Mouse (Mus musculus) cortical plate, adult 2 months (tissue): Measurements from ENCODE around the gene Atf6b. TPM values are rescaled to one million over a fixed set of nuclear protein-coding genes. Genes with fewer than 3 reads are reported as not detected.

Source experiments
- H3K27ac ChIP-seq: fragments of 200-500 bp; 2 replicates; pipeline ENCODE4 v1.5.1; 2012; ENCODE audit warnings: low read length, control low read depth, inconsistent platforms; ENCODE audit not compliant: insufficient read depth
- H3K4me1 ChIP-seq: fragments of 200-500 bp; 2 replicates; pipeline ENCODE4 v1.6.1; 2011; ENCODE audit warnings: low read length; ENCODE audit not compliant: control insufficient read depth, insufficient read depth
- H3K4me3 ChIP-seq: fragments of 200-500 bp; 2 replicates; pipeline ENCODE4 v1.5.1; 2011; ENCODE audit warnings: mild to moderate bottlenecking, low read length, control low read depth; ENCODE audit not compliant: insufficient read depth
- CTCF ChIP-seq: fragments of 200-500 bp; IDR thresholded peaks from 2 replicates; pipeline ENCODE4 v1.5.1; 2011; ENCODE audit warnings: mild to moderate bottlenecking, control low read depth, low read length; ENCODE audit not compliant: insufficient read depth; ENCODE audit errors: extremely low read depth
- POLR2A ChIP-seq: fragments of 200-500 bp; IDR thresholded peaks from 2 replicates; pipeline ENCODE4 v1.6.1; 2011; ENCODE audit warnings: mild to moderate bottlenecking, low read length, control low read depth; ENCODE audit not compliant: insufficient read depth; ENCODE audit errors: extremely low read depth
- polyA plus RNA-seq: library from polyadenylated mRNA; depleted of rRNA; stranded (reverse); fragments of >200 nt; gene quantifications from 2 replicates; pipeline ENCODE4 v1.2.3, GENCODE M21; 2012

The Atf6b gene
- polyA plus RNA-seq, 1 experiment: 59.6 TPM

- Histone ChIP-seq H3K4me1 (no peaks in the 10 kb centered on the region), H3K27ac (no peak overlapping the region), H3K4me3 (no peak overlapping the region)
- TF ChIP-seq POLR2A (no peak), CTCF (no peak)
Observed at GRCm38 (mm10) chr17:34675205-34676092, 28.5 kb downstream of the Atf6b start.

- TF ChIP-seq POLR2A: no peak
- Histone ChIP-seq H3K4me3 (no peak overlapping the region), H3K4me1 (no peaks in the 10 kb centered on the region), H3K27ac (no peak overlapping the region)
Observed at GRCm38 (mm10) chr17:34676093-34676460, 29.1 kb downstream of the Atf6b start.

- TF ChIP-seq CTCF (no peak), POLR2A (no peak)
- Histone ChIP-seq H3K4me1 (no peaks in the 10 kb centered on the region), H3K27ac (no peak overlapping the region), H3K4me3 (no peak overlapping the region)
Observed at GRCm38 (mm10) chr17:34676671-34677070, 29.7 kb downstream of the Atf6b start.

- H3K27ac ChIP-seq: no peak overlapping the region
- TF ChIP-seq POLR2A (no peak), CTCF (no peak)
- no peak overlapping the region for H3K4me3 ChIP-seq
- H3K4me1 ChIP-seq: no peaks in the 10 kb centered on the region
Observed at GRCm38 (mm10) chr17:34680191-34680590, 33.2 kb downstream of the Atf6b start.

- TF ChIP-seq POLR2A (no peak), CTCF (no peak)
- no peak overlapping the region for H3K27ac ChIP-seq
- H3K4me3 ChIP-seq: no peak overlapping the region
- H3K4me1 ChIP-seq: no peaks in the 10 kb centered on the region
Observed at GRCm38 (mm10) chr17:34680621-34681020, 33.7 kb downstream of the Atf6b start.

- H3K4me3 ChIP-seq: no peak overlapping the region
- no peak overlapping the region for H3K27ac ChIP-seq
- no peaks in the 10 kb centered on the region for H3K4me1 ChIP-seq
- TF ChIP-seq POLR2A (no peak), CTCF (no peak)
Observed at GRCm38 (mm10) chr17:34681132-34681571, 34.2 kb downstream of the Atf6b start.

GRCm38 (mm10) chr17:34681881-34682536 is 35.1 kb downstream of the Atf6b start:
- TF ChIP-seq CTCF (no peak), POLR2A (no peak)
- no peaks in the 10 kb centered on the region for H3K4me1 ChIP-seq
- no peak overlapping the region for H3K27ac ChIP-seq
- H3K4me3 ChIP-seq: no peak overlapping the region

- TF ChIP-seq POLR2A (no peak), CTCF (no peak)
- Histone ChIP-seq H3K4me1 (no peaks in the 10 kb centered on the region), H3K27ac (no peak overlapping the region), H3K4me3 (no peak overlapping the region)
Observed at GRCm38 (mm10) chr17:34683179-34683578, 36.2 kb downstream of the Atf6b start.

- TF ChIP-seq CTCF (no peak), POLR2A (no peak)
- Histone ChIP-seq H3K27ac (no peak overlapping the region), H3K4me3 (no peak overlapping the region), H3K4me1 (no peaks in the 10 kb centered on the region)
Observed at GRCm38 (mm10) chr17:34683686-34684220, 36.8 kb downstream of the Atf6b start.

- TF ChIP-seq CTCF: no peak
- TF ChIP-seq POLR2A: no peak
- Histone ChIP-seq H3K4me3 (no peak overlapping the region), H3K4me1 (no peaks in the 10 kb centered on the region), H3K27ac (no peak overlapping the region)
Observed at GRCm38 (mm10) chr17:34684253-34684893, 37.4 kb downstream of the Atf6b start.
